Mouse (Mus musculus): ENCODE results near the gene Naaladl2. TPM values are rescaled to one million over a fixed set of nuclear protein-coding genes. Genes with fewer than 3 reads are reported as not detected.

Gene Naaladl2
- total RNA-seq, 2 experiments from 2014 or later, result 1.3 to 1.7 TPM

- no peak for DNase-seq (ENCODE audit: extremely low spot score in 1 of 2, low spot score in 1 of 2)
Measured at GRCm38 (mm10) chr3:24705778-24706423, 438.2 kb downstream of the Naaladl2 start.

DNA sequence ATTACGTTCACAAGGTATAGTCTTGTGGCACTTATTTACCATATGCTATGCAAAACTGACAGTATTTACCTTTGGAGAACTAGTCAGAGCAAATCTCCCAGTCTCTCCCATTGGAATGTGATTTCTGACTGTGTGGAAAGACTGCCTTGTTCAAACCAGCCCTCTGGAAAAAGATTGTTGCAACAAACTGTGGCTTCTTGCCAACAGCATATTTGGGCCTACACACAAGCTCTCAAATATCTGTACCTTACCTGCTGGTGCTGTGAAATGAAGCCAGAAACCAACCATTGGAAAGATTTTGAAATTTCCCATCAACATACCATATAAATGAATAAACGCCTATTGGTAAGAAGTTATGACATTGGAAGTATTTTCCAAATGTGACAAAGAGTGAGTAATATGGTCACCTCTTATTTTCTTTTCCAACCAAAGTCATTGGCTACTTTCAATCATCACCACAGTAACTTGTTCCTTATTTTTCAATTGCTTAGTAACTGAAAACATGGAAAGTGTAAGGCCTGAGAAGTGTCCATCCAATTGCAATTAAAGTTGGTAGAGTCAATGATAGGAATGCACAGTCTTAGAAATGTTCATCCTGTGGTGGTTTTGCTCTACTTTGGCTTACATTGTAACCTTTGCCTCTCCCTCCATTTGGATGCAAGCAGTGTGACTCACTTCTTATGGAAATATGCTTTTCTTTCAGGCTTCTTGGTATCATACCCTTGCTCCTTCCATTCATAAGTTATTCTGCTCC lies 453.7 kb downstream of the Naaladl2 start:
- DNase-seq (ENCODE audit: extremely low spot score in 1 of 2, low spot score in 1 of 2), result no peak

- DNase-seq (ENCODE audit: extremely low spot score in 1 of 2, low spot score in 1 of 2), result no peak
Measured at GRCm38 (mm10) chr3:24670500-24670899, 473.6 kb downstream of the Naaladl2 start.

- no peak for DNase-seq (ENCODE audit: extremely low spot score in 1 of 2, low spot score in 1 of 2)
Measured at GRCm38 (mm10) chr3:24668052-24668916, 475.8 kb downstream of the Naaladl2 start.

GRCm38 (mm10) chr3:24665408-24665807 lies 478.7 kb downstream of the Naaladl2 start:
- DNase-seq (ENCODE audit: extremely low spot score in 1 of 2, low spot score in 1 of 2), result no peak

- DNase-seq (ENCODE audit: extremely low spot score in 1 of 2, low spot score in 1 of 2), result no peak
Measured at GRCm38 (mm10) chr3:24663749-24664148, 480.3 kb downstream of the Naaladl2 start.

- no peak for DNase-seq (ENCODE audit: extremely low spot score in 1 of 2, low spot score in 1 of 2)
Measured at GRCm38 (mm10) chr3:24630032-24630431, 514.0 kb downstream of the Naaladl2 start.

DNA sequence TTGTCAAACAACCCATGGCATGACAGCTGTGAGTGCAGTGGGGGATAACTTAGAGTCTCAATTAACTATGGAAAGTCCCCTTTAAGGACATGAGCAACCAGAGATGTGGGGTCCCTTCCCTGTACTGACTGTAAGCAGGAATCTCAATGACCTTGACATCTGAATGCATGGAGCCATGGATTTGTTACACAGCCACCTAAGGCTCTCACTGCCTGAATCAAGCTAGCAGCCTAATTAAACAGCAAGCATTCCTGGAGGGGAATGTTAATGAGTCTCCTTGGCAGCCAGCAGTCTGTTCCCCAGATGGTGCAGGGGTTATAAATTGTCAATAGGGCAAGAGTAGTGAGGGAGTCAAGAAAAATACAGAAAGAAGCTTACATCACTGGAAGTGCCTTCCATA lies 538.6 kb downstream of the Naaladl2 start:
- no peak for DNase-seq (ENCODE audit: extremely low spot score in 1 of 2, low spot score in 1 of 2)

GRCm38 (mm10) chr3:24604791-24605320 lies 539.2 kb downstream of the Naaladl2 start:
- DNase-seq (ENCODE audit: extremely low spot score in 1 of 2, low spot score in 1 of 2), result no peak

DNA sequence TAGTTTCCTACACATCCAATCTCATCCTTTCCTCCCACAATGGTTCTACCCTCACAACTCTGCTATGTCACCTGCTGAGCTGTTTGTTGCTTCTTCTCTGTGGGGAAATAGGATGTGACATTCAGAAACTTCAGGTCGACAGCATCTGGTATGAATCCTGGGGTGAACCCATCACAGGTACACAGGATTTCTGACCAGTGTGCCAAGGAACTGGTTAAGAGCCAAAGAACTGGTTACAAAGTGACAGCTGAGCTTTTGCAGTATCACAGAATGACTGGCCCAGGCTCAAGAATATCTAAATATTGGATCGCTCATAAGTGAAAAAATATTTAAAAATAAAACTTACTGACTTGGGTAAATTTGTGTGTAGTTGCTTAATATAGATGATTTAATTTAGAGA lies 548.6 kb downstream of the Naaladl2 start:
- DNase-seq (ENCODE audit: extremely low spot score in 1 of 2, low spot score in 1 of 2), result no peak

DNA sequence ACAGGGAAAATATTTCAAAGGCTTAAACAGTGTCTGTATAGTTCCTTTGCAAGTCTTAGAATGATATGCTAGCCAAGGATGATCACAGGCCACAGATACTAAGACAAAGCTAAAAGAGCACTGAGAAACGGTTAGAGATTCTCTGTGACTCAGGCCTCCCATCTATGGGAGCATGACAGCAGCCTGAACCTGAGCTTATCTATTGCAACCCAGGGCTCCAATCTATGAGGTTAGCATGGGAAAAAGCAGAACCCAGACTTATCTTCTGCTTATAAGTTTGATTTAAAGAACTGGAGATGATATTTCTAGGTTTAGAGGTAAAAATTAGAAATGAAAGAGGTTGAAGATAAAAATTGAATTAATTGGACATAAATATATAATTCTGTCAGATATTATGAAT lies 587.4 kb downstream of the Naaladl2 start:
- no peak for DNase-seq (ENCODE audit: extremely low spot score in 1 of 2, low spot score in 1 of 2)

GRCm38 (mm10) chr3:24553701-24554100 lies 590.4 kb downstream of the Naaladl2 start:
- DNase-seq (ENCODE audit: extremely low spot score in 1 of 2, low spot score in 1 of 2), result no peak

- DNase-seq (ENCODE audit: extremely low spot score in 1 of 2, low spot score in 1 of 2), result no peak
Measured at GRCm38 (mm10) chr3:24552631-24553030, 591.4 kb downstream of the Naaladl2 start.

- DNase-seq (ENCODE audit: extremely low spot score in 1 of 2, low spot score in 1 of 2), result no peak
Measured at GRCm38 (mm10) chr3:24533775-24534458, 610.1 kb downstream of the Naaladl2 start.

DNA sequence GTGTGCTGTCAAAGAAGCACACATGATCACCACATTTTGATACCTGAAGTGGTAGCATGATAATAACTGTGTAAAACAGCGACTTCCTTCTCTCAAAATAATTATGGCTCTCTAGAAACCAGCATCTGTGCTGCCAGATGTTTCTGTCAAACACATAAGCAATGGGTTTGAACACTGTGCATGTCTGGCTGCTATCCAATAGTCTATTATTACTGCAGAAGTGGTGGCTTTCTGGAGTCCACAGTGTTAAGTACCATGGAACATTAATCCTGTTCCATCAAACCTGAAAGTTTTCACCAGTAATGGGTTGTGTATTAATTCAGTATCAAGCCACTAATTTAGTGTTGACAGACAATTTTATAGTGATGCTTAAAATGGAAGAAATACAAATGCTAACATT lies 629.1 kb downstream of the Naaladl2 start:
- DNase-seq (ENCODE audit: extremely low spot score in 1 of 2, low spot score in 1 of 2), result no peak

- no peak for DNase-seq (ENCODE audit: extremely low spot score in 1 of 2, low spot score in 1 of 2)
Measured at GRCm38 (mm10) chr3:24486456-24487112, 657.5 kb downstream of the Naaladl2 start.

DNA sequence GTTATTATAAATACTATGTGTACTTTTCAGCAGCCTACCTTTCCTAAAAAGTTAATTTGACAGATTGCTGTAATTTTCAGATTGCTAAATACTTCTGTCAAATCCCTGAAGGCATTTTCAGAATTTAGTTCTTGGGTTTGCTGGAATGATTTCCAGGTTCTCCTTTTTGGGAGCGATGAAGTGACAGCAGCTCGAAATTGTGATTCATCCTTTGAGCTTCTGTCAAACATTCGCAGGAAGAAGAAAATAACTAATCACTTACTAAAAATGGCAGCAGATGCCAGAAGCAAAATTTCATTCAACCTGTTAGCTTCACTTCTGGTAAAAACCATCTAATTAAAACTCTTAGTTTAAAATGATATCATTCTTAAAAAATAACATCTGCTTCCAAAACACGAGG lies 680.1 kb downstream of the Naaladl2 start:
- DNase-seq (ENCODE audit: extremely low spot score in 1 of 2, low spot score in 1 of 2), result no peak

- no peak for DNase-seq (ENCODE audit: extremely low spot score in 1 of 2, low spot score in 1 of 2)
Measured at GRCm38 (mm10) chr3:24440621-24441020, 703.4 kb downstream of the Naaladl2 start.

GRCm38 (mm10) chr3:24432761-24433160 lies 711.3 kb downstream of the Naaladl2 start:
- DNase-seq (ENCODE audit: extremely low spot score in 1 of 2, low spot score in 1 of 2), result no peak

DNA sequence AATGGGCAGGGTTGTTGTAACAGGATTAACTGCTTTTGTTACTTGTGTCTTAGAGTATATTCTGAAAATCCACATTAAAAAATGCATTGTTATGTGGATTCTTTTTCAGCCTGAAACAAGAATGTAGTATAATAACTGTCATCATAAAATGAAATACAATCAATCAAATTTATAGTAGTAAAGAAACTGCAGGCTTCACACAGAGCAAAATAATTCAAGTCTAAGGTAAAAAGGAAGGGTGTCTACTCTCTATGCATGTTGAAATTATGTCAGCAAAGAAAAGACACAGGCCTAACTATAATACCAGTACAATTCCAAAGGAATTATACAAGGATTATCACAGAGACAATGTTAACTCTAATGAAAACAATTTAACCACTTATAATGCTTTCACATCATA lies 752.3 kb downstream of the Naaladl2 start:
- DNase-seq (ENCODE audit: extremely low spot score in 1 of 2, low spot score in 1 of 2), result no peak
